Mouse (Mus musculus) cortical plate, adult 2 months (tissue): Measurements from ENCODE around the gene Ice1.

ENCODE experiments used
- CTCF ChIP-seq: fragments of 200-500 bp; IDR thresholded peaks from 2 replicates; pipeline ENCODE4 v1.5.1; 2011; ENCODE audit warnings: mild to moderate bottlenecking, control low read depth, low read length; ENCODE audit not compliant: insufficient read depth; ENCODE audit errors: extremely low read depth
- POLR2A ChIP-seq: fragments of 200-500 bp; IDR thresholded peaks from 2 replicates; pipeline ENCODE4 v1.6.1; 2011; ENCODE audit warnings: mild to moderate bottlenecking, low read length, control low read depth; ENCODE audit not compliant: insufficient read depth; ENCODE audit errors: extremely low read depth

DNA sequence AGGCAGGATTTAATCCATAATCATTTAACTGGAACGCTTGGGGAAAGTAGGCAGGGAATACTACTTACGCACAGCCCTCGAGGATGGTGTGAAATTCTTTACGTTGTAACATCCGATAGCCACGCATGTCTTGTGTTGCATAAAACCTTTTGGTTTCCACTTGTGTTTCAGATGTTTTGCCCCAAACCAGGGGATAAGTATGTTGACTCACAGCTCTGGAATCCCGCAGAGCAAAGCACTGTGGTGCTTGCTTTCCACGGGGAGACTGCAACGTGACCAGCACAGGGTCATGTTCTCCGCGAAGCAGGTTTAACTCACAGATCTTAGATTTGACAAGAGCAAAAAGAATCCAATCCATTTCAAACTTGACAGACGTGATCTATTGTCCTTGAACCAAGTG lies 18.1 kb upstream of the Ice1 start:
- TF ChIP-seq CTCF: no peak
- TF ChIP-seq POLR2A: no peak
